ENCODE assay signal across 8 mouse cellular contexts in genomic region chr6:100380536-100380935, GRCm38 (mm10).
DNase-seq lines count a peak whose midpoint lies in the region; ATAC-seq and TF ChIP-seq lines count a peak whose summit lies in the region.

No protein-coding gene starts in this region.

- no peak for TF ChIP-seq CTCF in hindbrain, postnatal 0 days (IDR thresholded peaks at IDR 0.05; ENCODE audit: low read depth)

- H3K4me2 ChIP-seq in hindbrain, postnatal 0 days (ENCODE audit: low read depth, low read length), result no peak overlapping the region
- H3K4me2 ChIP-seq in neural tube, embryonic 15.5 days, result no peak overlapping the region

- DNase-seq in left cerebral cortex, postnatal 4 days, result peak; percentile 54
- DNase-seq in left cerebral cortex, adult 8-10 months (ENCODE audit: low spot score in 2 of 2), result no peak
- DNase-seq in embryo, embryonic 11 days, result peak; percentile 64
- DNase-seq in hindbrain, postnatal 0 days (ENCODE audit: low spot score), result peak; percentile 81
- no peak for DNase-seq in cerebellum, adult 11 months
- DNase-seq in layer of hippocampus, adult 8-10 months (ENCODE audit: low spot score in 2 of 2), result no peak
- no peak for DNase-seq in frontal cortex, postnatal 36 days (ENCODE audit: low spot score in 2 of 2)

- no peaks in the 10 kb centered on the region for H3K36me3 ChIP-seq in hindbrain, postnatal 0 days (ENCODE audit: insufficient read depth, low read length)
- no peaks in the 10 kb centered on the region for H3K36me3 ChIP-seq in neural tube, embryonic 15.5 days

- H3K9me3 ChIP-seq in hindbrain, postnatal 0 days (ENCODE audit: low read length), result no peaks in the 10 kb centered on the region
- H3K9me3 ChIP-seq in neural tube, embryonic 15.5 days (replicated peaks), result no peaks in the 10 kb centered on the region

- peaks cover 17% of the 10 kb centered on the region; the same call in 1 of the 2 replicates for H3K4me1 ChIP-seq in hindbrain, postnatal 0 days (ENCODE audit: insufficient read depth, low read length)
- H3K4me1 ChIP-seq in neural tube, embryonic 15.5 days, result peaks cover 27% of the 10 kb centered on the region

- WGBS in hindbrain, postnatal 0 days, result 10% methylated on average over 6 of the region's 6 CpGs
- 22% methylated on average over 6 of the region's 6 CpGs for WGBS in neural tube, embryonic 15.5 days

- intact Hi-C loops in left cerebral cortex, postnatal 4 days (cut with DNase I), result no loop called here

- no peak overlapping the region for H3K27ac ChIP-seq in hindbrain, postnatal 0 days
- 0 out of 2 replicates have a peak overlapping the region, but pooled peaks have one; percentile 2 for H3K27ac ChIP-seq in neural tube, embryonic 15.5 days (replicated peaks)

- no peak overlapping the region for H3K9ac ChIP-seq in hindbrain, postnatal 0 days (replicated peaks; ENCODE audit: low read length)
- H3K9ac ChIP-seq in neural tube, embryonic 15.5 days (replicated peaks), result no peak overlapping the region

- H3K27me3 ChIP-seq in hindbrain, postnatal 0 days (ENCODE audit: insufficient read depth, low read length), result no peaks in the 10 kb centered on the region
- 0 out of 2 replicates have a peak, but pooled peaks cover 6% of the 10 kb centered on the region for H3K27me3 ChIP-seq in neural tube, embryonic 15.5 days (replicated peaks)

- no peak overlapping the region for H3K4me3 ChIP-seq in hindbrain, postnatal 0 days (ENCODE audit: low read length)
- H3K4me3 ChIP-seq in neural tube, embryonic 15.5 days (replicated peaks), result no peak overlapping the region

- ATAC-seq in hindbrain, postnatal 0 days, result peak; percentile 75
- peak; percentile 52; the same call in 1 of the 2 replicates for ATAC-seq in neural tube, embryonic 15.5 days (ENCODE audit: low FRiP score)

Comparison
In these comparisons a context has a peak if more than half of its experiments do, and no peak if none do; other contexts are left out.
1. DNase-seq: peak in left cerebral cortex, postnatal 4 days (single experiment), embryo, embryonic 11 days (single experiment) and hindbrain, postnatal 0 days (single experiment); none in left cerebral cortex, adult 8-10 months (0 of 2), cerebellum, adult 11 months (single experiment), layer of hippocampus, adult 8-10 months (0 of 2) and frontal cortex, postnatal 36 days (0 of 2).